Mouse (Mus musculus): ENCODE measurements around the gene Degs1.
"Not testable (repeated sequence)": the region's sequence is repeated elsewhere in the genome, so short reads cannot be mapped to it uniquely, and the experiment has no call there.

Gene Degs1

GRCm38 (mm10) chr1:182282091-182283075, at the start of gene Degs1:
Gene Degs1, minus strand, starts transcription at chr1:182282804.
- DNase-seq (ENCODE audit: low spot score): peak; percentile 91

- DNase-seq (ENCODE audit: low spot score): no peak
These were observed 43.3 kb upstream of the Degs1 start for GRCm38 (mm10) chr1:182325919-182326318.

GRCm38 (mm10) chr1:182324552-182324951, 41.9 kb upstream of the Degs1 start:
- DNase-seq (ENCODE audit: low spot score): no peak

GRCm38 (mm10) chr1:182323139-182323538, 40.5 kb upstream of the Degs1 start:
- DNase-seq (ENCODE audit: low spot score): no peak

- no peak for DNase-seq (ENCODE audit: low spot score)
These were observed 31.6 kb upstream of the Degs1 start for GRCm38 (mm10) chr1:182314201-182314600.

GRCm38 (mm10) chr1:182313181-182313580, 30.6 kb upstream of the Degs1 start:
- DNase-seq (ENCODE audit: low spot score): no peak

- DNase-seq (ENCODE audit: low spot score): no peak
These were observed 28.8 kb upstream of the Degs1 start for GRCm38 (mm10) chr1:182311376-182311775.

GRCm38 (mm10) chr1:182310316-182310715, 27.7 kb upstream of the Degs1 start:
- no peak for DNase-seq (ENCODE audit: low spot score)

- DNase-seq (ENCODE audit: low spot score): no peak
These were observed 26.8 kb upstream of the Degs1 start for GRCm38 (mm10) chr1:182309403-182309802.

- no peak for DNase-seq (ENCODE audit: low spot score)
These were observed 20.3 kb upstream of the Degs1 start for GRCm38 (mm10) chr1:182302916-182303315.

GRCm38 (mm10) chr1:182302176-182302870, 19.7 kb upstream of the Degs1 start:
- DNase-seq (ENCODE audit: low spot score): no peak

GRCm38 (mm10) chr1:182297821-182298220, 15.2 kb upstream of the Degs1 start:
- no peak for DNase-seq (ENCODE audit: low spot score)

- no peak for DNase-seq (ENCODE audit: low spot score)
These were observed 14.6 kb upstream of the Degs1 start for GRCm38 (mm10) chr1:182297246-182297645.

GRCm38 (mm10) chr1:182296816-182297215, 14.2 kb upstream of the Degs1 start:
- no peak for DNase-seq (ENCODE audit: low spot score)

- DNase-seq (ENCODE audit: low spot score): no peak
These were observed 13.5 kb upstream of the Degs1 start for GRCm38 (mm10) chr1:182296141-182296540.

- DNase-seq (ENCODE audit: low spot score): no peak
These were observed 9.7 kb upstream of the Degs1 start for GRCm38 (mm10) chr1:182292291-182292690.

GRCm38 (mm10) chr1:182290741-182291140, 8.1 kb upstream of the Degs1 start:
- not testable (repeated sequence) for DNase-seq (ENCODE audit: low spot score)

GRCm38 (mm10) chr1:182289781-182290180, 7.2 kb upstream of the Degs1 start:
- DNase-seq (ENCODE audit: low spot score): no peak

- no peak for DNase-seq (ENCODE audit: low spot score)
These were observed 6.0 kb upstream of the Degs1 start for GRCm38 (mm10) chr1:182288601-182289000.

GRCm38 (mm10) chr1:182287781-182288180, 5.2 kb upstream of the Degs1 start:
- DNase-seq (ENCODE audit: low spot score): no peak

GRCm38 (mm10) chr1:182284795-182285194, 2.2 kb upstream of the Degs1 start:
- DNase-seq (ENCODE audit: low spot score): no peak

- DNase-seq (ENCODE audit: low spot score): no peak
These were observed 627 bp upstream of the Degs1 start for GRCm38 (mm10) chr1:182283231-182283630.

GRCm38 (mm10) chr1:182281251-182281711, 1.3 kb downstream of the Degs1 start:
- no peak for DNase-seq (ENCODE audit: low spot score)

Measured in layer of hippocampus, adult 9-10 months (tissue).